ENCODE assay signal across 8 mouse cellular contexts in the genomic region with DNA sequence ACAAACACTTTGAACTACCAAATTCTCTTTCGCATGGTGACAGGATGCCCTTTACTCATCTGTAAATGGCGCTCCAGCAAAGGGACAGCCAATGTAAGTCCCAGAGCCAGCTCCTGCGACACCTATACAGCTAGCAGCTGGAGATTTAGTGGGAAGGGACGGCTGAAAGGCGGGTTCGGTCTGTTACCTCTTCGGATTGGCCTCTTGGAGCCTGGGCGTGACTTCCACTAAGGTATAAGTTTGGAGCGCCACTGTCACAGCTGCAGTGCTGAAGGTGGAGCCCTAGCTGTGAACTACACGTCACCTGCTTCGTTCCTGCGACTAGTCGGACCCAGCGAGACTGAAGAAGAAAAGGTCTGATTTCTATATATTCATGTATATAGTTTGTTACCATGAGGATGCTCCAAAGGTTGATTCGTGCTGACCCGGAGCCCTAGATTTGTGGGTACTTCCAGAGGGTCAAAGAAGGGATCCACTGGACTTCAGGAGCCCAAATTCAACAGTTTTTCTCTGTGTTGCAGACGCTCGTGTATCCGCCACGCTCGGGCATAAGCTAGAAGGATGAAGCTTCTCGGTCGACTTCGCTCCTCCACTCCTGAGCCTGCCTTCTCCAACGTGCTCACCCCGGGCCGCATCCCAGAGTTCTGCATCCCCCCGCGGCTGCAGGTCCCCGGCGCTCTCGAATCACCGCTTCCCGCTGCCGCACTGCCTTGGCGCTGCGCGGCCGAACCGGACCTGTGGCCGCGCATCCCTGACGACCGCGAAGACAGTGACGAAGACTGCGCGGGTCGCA. TPM values are rescaled to one million over a fixed set of nuclear protein-coding genes. Genes with fewer than 3 reads are reported as not detected.
A peak's percentile ranks its signal among the peaks of the same experiment; 100 is the strongest.
DNase-seq lines count a peak whose midpoint lies in the region; ATAC-seq and TF ChIP-seq lines count a peak whose summit lies in the region.

A gene (plus strand): TSS at position 275 of the 793 bp plus-strand sequence.

- TF ChIP-seq CTCF in heart, postnatal 0 days (IDR thresholded peaks at IDR 0.05; ENCODE audit: low read depth) = no peak
- no peak for TF ChIP-seq CTCF in olfactory bulb, adult 2 months (IDR thresholded peaks at IDR 0.05; ENCODE audit: insufficient read depth, low read depth, low read length)

- H3K9me3 ChIP-seq in embryonic facial prominence, embryonic 15.5 days (replicated peaks) = no peaks in the 10 kb centered on the region
- H3K9me3 ChIP-seq in heart, postnatal 0 days (replicated peaks; ENCODE audit: control insufficient read depth, low read length) = no peaks in the 10 kb centered on the region; the same call in 1 of the 2 replicates
- H3K9me3 ChIP-seq in liver, embryonic 15.5 days (replicated peaks) = no peaks in the 10 kb centered on the region

- no peak within 1 kb of the TSS for H3K27ac ChIP-seq in embryonic facial prominence, embryonic 15.5 days (replicated peaks)
- peak within 1 kb of the TSS; percentile 77 for H3K27ac ChIP-seq in heart, postnatal 0 days (ENCODE audit: low read depth)
- no peak within 1 kb of the TSS for H3K27ac ChIP-seq in liver, embryonic 15.5 days (replicated peaks)
- peak within 1 kb of the TSS; percentile 90 for H3K27ac ChIP-seq in olfactory bulb, adult 2 months (ENCODE audit: insufficient read depth, low read depth, low read length)

- ATAC-seq in embryonic facial prominence, embryonic 15.5 days (ENCODE audit: insufficient number of reproducible peaks, low FRiP score, low TSS enrichment, low read depth) = peak; percentile 48; the same call in 1 of the 2 replicates
- ATAC-seq in heart, postnatal 0 days (ENCODE audit: insufficient read depth, low read depth) = peak; percentile 82
- ATAC-seq in liver, embryonic 15.5 days (ENCODE audit: insufficient read depth) = no peak

- peak; percentile 51 for DNase-seq in CD4-positive helper T cell, adult 2 months (ENCODE audit: low read depth, low spot score)
- DNase-seq in adrenal gland, postnatal 14 days = peak; percentile 45
- peak; percentile 78 for DNase-seq in heart, postnatal 0 days (ENCODE audit: low spot score)
- peak; percentile 51 for DNase-seq in kidney, postnatal 14 days
- DNase-seq in B cell, adult 2 months = no peak

- peak within 1 kb of the TSS; percentile 99 for H3K4me2 ChIP-seq in embryonic facial prominence, embryonic 15.5 days (replicated peaks)
- peak within 1 kb of the TSS; percentile 95 for H3K4me2 ChIP-seq in heart, postnatal 0 days (ENCODE audit: low read depth, low read length)
- peak within 1 kb of the TSS; percentile 62 for H3K4me2 ChIP-seq in liver, embryonic 15.5 days

- peaks cover 14% of the 10 kb centered on the region for H3K4me1 ChIP-seq in embryonic facial prominence, embryonic 15.5 days
- no peaks in the 10 kb centered on the region for H3K4me1 ChIP-seq in heart, postnatal 0 days (ENCODE audit: control insufficient read depth, insufficient read depth)
- H3K4me1 ChIP-seq in liver, embryonic 15.5 days (replicated peaks) = no peaks in the 10 kb centered on the region
- peaks cover 10% of the 10 kb centered on the region for H3K4me1 ChIP-seq in olfactory bulb, adult 2 months (ENCODE audit: control insufficient read depth, insufficient read depth, low read length)

- H3K4me3 ChIP-seq in embryonic facial prominence, embryonic 15.5 days (replicated peaks) = peak within 1 kb of the TSS; percentile 65
- peak within 1 kb of the TSS; percentile 61 for H3K4me3 ChIP-seq in heart, postnatal 0 days (ENCODE audit: low read depth, low read length)
- peak within 1 kb of the TSS; percentile 44 for H3K4me3 ChIP-seq in liver, embryonic 15.5 days (replicated peaks)
- H3K4me3 ChIP-seq in olfactory bulb, adult 2 months (ENCODE audit: insufficient read depth, low read depth, low read length) = peak within 1 kb of the TSS; percentile 89

- no peak for TF ChIP-seq POLR2A in olfactory bulb, adult 2 months (IDR thresholded peaks at IDR 0.05; ENCODE audit: insufficient read depth, low read depth, low read length)

- H3K9ac ChIP-seq in embryonic facial prominence, embryonic 15.5 days = peak within 1 kb of the TSS; percentile 18; the same call in 1 of the 2 replicates
- peak within 1 kb of the TSS; percentile 67 for H3K9ac ChIP-seq in heart, postnatal 0 days (replicated peaks; ENCODE audit: low read depth, low read length)
- H3K9ac ChIP-seq in liver, embryonic 15.5 days = no peak within 1 kb of the TSS

- no peak for TF ChIP-seq EP300 in heart, postnatal 0 days (IDR thresholded peaks at IDR 0.05; ENCODE audit: low read depth)

- no peaks in the 10 kb centered on the region for H3K36me3 ChIP-seq in embryonic facial prominence, embryonic 15.5 days
- no peaks in the 10 kb centered on the region for H3K36me3 ChIP-seq in heart, postnatal 0 days (replicated peaks; ENCODE audit: control insufficient read depth, insufficient read depth, low read length)
- no peaks in the 10 kb centered on the region for H3K36me3 ChIP-seq in liver, embryonic 15.5 days (replicated peaks)

- H3K27me3 ChIP-seq in embryonic facial prominence, embryonic 15.5 days = peaks cover 36% of the 10 kb centered on the region
- H3K27me3 ChIP-seq in heart, postnatal 0 days (ENCODE audit: control insufficient read depth, insufficient read depth, low read length) = peaks cover 15% of the 10 kb centered on the region; the same call in 1 of the 2 replicates
- peaks cover 64% of the 10 kb centered on the region for H3K27me3 ChIP-seq in liver, embryonic 15.5 days

- WGBS in embryonic facial prominence, embryonic 15.5 days = 2% methylated on average over 49 of the region's 49 CpGs
- 2% methylated on average over 49 of the region's 49 CpGs for WGBS in heart, postnatal 0 days
- whole genome bisulfite sequencing in liver, embryonic 15.5 days (ENCODE audit: insufficient replicate concordance) = 3% methylated on average over 49 of the region's 49 CpGs
- 1% methylated on average over 49 of the region's 49 CpGs for WGBS in olfactory bulb, adult 2 months

RNA-seq across cellular contexts. Expression of the gene that starts here (rescaled TPM):
- 0.45 and 0.78 TPM in 2 replicates for total RNA-seq in adrenal gland, postnatal 14 days (2021)
- polyA plus RNA-seq in embryonic facial prominence, embryonic 15.5 days (2015; fragmentation: Nextera tagmentation; extraction: Ambion mirVana) = 0.45 and 0.64 TPM in 2 replicates
- total RNA-seq in heart, postnatal 0 days (2014; rRNA removed; ENCODE audit: low replicate concordance) = 4.1 and 15.8 TPM in 2 replicates
- 3.7 and 3.8 TPM in 2 replicates for polyA plus RNA-seq in heart, postnatal 0 days (2015; fragmentation: Nextera tagmentation; extraction: Ambion mirVana)
- polyA plus RNA-seq in liver, embryonic 15.5 days (2015; fragmentation: Nextera tagmentation; extraction: Ambion mirVana) = not detected in 2 replicates
- not detected in 2 replicates for polyA plus RNA-seq in olfactory bulb, adult 2 months (2012; ENCODE audit: insufficient read depth, insufficient read length, low replicate concordance, missing spikeins)

Comparison
In these comparisons a context has a peak if more than half of its experiments do, and no peak if none do; other contexts are left out.
1. Peak in DNase-seq in adrenal gland, postnatal 14 days; RNA of the gene not detected or under 1 TPM.
2. Peak in ATAC-seq, H3K4me3 ChIP-seq, H3K9ac ChIP-seq and H3K4me2 ChIP-seq in embryonic facial prominence, embryonic 15.5 days; RNA of the gene not detected or under 1 TPM.
3. DNase-seq: peak in CD4-positive helper T cell, adult 2 months (single experiment), heart, postnatal 0 days (single experiment) and kidney, postnatal 14 days (single experiment); none in B cell, adult 2 months (0 of 2).
4. H3K27ac ChIP-seq: peak in heart, postnatal 0 days (single experiment) and olfactory bulb, adult 2 months (single experiment); none in embryonic facial prominence, embryonic 15.5 days (single experiment) and liver, embryonic 15.5 days (single experiment).
5. Peak in every context shown above with its lines, with median percentiles within 50 percentile points of each other: H3K4me2 ChIP-seq and H3K4me3 ChIP-seq.